Mouse (Mus musculus) bone marrow macrophage, adult 2 months (primary cell): ENCODE results near the gene Stx18.

Experiments
- CTCF ChIP-seq: IDR thresholded peaks from 2 replicates; pipeline ENCODE4 v1.5.1; 2012; ENCODE audit warnings: low read depth, mild to moderate bottlenecking, low read length, moderate library complexity
- POLR2A ChIP-seq: IDR thresholded peaks from 2 replicates; pipeline ENCODE4 v1.6.1; 2012; ENCODE audit warnings: mild to moderate bottlenecking, low read depth, low read length, borderline replicate concordance

DNA sequence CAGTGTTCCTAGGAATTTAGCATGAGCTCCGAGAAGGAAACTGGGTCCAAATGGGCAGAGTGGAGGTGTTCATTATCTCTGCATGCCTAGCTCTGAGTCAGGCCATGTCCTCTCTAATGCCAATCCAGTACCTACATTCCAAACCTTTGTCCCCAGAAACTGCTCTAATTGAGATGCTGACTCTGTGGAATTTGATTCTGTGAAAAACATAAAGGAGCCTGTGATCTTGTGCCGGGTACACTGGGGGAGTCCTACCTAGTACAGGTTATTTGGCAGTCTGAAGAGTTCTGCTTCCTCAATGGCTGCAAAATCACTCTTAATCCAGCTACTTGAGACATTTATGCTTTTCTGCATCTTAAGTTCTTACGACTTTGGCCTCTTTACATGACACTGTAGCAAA is 40.0 kb downstream of the Stx18 start:
- no peak for TF ChIP-seq CTCF
- TF ChIP-seq POLR2A: no peak
